Mouse (Mus musculus): ENCODE measurements at regions not wholly inside any gene's neighbourhood (a gene's known extent, or its start where the extent isn't known, plus 50 kb on each side); places are given as distances from the start of the nearest gene placed in this dataset.
A peak's percentile ranks its signal among the peaks of the same experiment; 100 is the strongest.
"Not testable (repeated sequence)": the region's sequence is repeated elsewhere in the genome, so short reads cannot be mapped to it uniquely, and the experiment has no call there.

DNA sequence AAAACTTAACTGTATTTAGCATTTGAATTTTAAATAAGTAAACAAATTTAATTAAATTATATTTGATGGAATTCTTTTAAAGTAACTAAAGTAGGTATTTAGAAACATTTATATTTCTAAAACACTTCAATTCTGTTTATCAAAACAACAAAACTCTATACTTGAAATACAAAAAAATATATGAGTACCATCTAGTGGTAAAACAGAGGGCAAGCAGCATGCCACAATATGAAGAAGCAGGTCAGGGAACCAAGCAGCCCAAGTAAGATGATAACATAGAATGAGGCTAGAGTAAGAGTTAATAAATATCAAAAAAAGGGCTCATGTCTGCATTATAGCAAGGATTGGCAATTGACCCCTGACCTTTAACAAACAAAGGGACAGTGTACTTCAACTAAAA lies 639.7 kb downstream of the Cdh10 start:
- no peak for DNase-seq (ENCODE audit: low read depth)

DNA sequence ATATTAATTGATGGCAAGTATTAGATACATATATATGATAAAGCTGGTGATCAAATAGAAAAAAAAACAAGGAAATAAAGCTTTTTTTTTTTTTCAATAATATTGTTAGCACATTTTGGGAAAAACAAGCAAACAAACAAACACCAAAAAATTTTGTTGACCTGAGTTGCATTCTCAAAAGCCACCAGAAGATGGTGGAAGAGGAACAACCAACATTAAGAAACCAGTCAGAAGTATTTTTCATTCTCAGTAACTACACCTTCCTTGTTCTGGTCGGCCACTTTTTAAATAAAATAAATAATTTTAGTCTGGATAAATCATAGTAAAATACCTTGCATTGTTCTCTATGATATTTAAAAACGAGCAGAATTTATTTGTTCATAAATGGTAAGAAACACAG lies 654.8 kb downstream of the Cdh10 start:
- peak; percentile 54 for DNase-seq (ENCODE audit: low read depth)

DNA sequence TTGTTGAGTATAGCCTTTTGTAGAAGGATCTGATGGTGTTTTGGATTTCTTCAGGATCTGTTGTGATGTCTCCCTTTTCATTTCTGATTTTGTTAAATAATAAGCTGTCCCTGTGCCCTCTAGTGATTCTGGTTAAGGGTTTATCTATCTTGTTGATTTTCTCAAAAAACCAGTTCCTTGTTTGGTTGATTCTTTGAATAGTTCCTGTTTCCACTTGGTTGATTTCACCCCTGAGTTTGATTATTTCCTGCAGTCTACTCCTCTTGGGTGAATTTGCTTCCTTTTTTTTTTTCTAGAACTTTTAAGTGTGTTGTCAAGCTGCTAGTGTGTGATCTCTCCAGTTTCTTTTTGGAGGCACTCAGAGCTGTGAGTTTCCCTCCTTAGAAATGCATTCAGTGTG lies 674.8 kb downstream of the Cdh10 start:
- not testable (repeated sequence) for DNase-seq (ENCODE audit: low read depth)

DNA sequence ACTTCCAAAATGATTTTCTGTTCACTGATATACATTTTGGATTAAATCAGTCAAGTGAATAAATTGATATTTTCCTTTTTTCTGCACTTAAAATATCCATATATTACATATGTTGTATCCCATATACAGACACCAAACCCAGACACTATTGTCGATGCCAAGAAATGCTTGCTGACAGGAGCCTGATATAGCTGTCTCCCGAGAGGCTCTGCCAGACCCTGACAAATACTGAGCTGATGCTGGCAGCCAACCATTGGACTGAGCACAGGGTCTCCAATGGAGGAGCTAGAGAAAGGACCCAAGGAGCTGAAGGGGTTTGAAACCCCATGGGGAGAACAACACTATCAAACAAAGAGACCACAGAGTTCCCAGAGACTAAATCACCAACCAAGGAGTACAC lies 700.6 kb downstream of the Cdh10 start:
- no peak for DNase-seq (ENCODE audit: low read depth)

DNA sequence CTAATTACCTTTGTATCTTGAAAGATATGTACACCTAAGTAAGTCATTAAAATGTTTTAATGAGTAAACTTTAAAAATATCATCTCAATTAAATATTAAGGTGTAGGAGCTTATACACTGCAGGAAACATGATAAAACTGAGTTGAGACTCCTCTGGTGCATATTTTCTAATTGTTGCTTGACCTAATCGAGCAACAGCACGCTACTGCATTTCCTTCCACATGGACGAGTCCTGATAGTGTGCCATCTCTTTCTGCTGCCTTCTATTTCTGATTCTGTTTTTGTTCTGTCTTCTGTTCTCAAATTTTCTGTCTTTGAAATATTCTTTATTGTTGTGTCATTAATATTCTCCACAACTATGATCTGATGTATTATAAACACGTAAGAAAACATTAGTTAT lies 721.9 kb downstream of the Cdh10 start:
- no peak for DNase-seq (ENCODE audit: low read depth)

DNA sequence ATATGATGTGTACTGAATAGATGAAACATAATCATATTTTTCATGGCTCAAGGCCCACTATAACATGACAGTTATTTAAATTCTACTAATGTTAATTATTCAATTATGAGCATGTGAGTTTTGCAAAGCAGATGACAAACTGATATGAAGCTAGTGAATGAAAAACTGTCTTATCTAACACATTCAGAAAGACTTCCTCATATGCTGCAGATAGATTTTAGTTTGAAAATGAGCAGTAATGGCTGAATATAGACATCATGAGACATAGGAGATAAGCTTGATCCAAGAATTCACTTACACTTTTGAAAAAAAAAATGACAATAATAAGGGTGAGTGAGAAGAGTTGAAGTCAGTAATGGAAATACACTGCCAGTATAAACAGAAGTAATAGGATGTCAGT lies 731.0 kb downstream of the Cdh10 start:
- DNase-seq (ENCODE audit: low read depth), result no peak

DNA sequence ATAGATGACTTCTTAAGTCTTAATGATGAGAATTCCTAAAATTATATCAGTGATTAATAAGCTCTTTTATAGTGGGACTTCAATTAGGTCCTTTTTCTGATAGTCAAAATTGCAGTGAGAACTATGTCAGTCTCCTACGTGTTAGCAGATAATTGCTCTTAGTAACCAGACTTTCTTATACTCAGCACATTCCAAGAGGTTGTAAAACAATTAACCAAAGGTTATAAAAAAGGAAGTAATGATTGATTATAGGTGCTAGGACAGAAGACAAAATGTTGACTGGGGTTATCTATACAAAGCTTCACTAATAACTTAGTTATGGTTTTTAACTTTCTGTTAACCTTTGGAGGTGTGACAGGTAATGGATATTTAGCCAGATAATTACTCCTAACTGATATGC lies 766.0 kb downstream of the Cdh10 start:
- no peak for DNase-seq (ENCODE audit: low read depth)

DNA sequence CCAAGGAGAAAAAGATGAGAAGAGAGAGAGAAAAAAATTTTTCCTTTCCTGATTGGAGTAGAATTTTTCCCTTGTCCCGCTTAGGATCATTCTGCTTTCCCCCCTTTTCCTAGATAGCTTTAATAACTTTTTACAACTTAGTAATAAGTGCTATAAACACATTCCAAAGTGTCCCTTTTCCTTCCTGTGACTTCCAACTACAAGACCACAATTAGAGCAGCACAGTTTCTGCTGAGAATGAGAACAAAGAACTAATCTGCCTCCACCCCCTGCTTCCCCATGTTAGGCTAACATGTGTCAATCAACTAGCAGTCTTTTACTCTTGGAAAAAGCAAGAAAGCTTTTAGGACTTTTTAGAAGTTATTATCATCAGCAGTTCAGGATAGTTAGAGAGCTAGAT lies 766.5 kb downstream of the Cdh10 start:
- no peak for DNase-seq (ENCODE audit: low read depth)

DNA sequence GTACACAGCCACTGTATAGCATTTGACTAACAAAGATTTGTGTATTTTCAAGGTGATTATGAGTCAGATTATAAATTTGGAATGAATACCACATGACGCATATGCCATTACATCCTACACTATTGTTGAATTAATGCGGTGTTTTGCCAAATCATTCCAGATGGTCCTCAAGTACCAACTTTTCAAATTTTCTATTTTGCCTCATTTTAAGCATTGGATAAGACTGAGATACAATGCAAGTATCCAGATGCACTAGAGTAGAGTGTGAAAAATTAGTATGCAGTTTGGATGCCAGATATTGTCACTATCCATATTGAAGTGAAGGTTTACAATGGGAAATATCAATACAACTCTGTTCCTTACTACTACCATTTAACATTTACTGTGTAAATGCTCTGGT lies 775.0 kb downstream of the Cdh10 start:
- no peak for DNase-seq (ENCODE audit: low read depth)

DNA sequence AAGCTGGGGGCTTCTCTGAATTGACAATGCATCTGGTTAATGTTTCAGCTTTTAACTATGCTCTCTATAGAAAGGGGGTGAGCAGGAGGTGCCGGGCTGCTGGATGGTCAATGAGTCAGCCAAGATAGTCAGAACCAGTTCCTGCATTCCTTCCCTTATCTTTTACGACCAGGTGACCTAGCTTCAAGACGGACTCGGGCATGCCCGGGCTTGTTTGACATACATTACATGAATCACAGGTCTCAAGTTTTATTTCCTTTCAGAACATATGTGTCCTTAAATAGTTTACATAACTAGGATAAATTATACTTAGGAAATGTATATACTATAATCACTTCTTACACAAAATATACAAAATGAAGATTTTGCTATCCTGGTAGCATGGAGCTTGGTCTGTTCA lies 803.6 kb downstream of the Cdh10 start:
- DNase-seq (ENCODE audit: low read depth), result peak; percentile 82

DNA sequence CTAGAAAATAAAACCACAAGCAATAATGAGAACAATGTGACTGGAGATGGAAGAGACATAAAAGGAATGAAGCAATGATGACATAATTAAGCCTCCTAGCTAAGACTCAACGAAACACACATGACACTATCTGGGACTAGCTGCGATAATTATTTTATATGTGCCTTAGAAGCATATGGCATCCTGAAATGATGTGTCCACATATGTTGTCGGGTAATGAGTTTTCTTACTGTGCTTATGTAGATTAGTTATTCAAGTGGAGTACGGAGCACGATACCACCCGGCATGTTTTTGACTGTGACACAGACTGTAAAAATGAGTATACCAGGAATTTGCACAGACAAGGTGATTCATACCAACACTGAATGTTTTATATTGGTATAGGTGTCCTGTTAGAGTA lies 781.7 kb upstream of the Cdh12 start:
- DNase-seq (ENCODE audit: low read depth), result no peak

DNA sequence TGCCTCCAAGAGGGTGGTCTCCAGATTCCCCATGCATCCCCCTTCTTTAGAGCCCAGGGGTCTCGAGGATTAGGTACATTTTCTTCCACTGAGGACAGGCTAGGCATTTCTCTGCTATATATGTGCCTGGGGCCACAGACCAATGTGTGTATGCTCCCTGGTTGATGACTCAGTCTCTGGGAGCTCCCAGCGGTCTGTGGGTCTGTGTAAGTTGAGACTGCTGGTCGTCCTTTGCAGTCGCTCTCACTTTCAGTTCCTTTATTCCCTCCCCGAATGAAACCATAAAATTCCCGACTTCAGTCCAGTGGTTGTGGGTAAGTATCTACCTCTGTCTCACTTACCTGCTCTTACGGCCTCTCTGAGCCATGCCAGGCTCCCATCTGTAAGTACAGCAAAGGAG lies 773.5 kb upstream of the Cdh12 start:
- peak; percentile 83 for DNase-seq (ENCODE audit: low read depth)

DNA sequence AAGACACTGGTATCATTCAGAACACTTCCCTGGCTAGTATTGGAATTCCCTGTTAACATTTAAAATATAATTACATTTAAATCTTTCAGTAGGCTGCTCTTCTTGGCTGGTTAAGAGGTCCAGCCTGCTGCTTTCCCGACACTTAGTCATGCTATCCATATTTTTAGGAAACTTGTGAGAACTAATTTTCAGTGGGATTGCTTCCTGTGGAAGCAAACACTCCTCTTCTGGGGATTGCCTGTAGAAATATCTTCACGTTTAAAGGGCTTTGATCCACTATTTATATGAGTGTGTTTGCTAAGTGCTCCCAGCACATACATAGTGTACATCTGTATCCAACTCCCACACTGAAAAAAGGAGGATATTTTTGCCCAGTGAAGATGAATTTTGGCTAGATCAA lies 761.8 kb upstream of the Cdh12 start:
- DNase-seq (ENCODE audit: low read depth), result no peak

DNA sequence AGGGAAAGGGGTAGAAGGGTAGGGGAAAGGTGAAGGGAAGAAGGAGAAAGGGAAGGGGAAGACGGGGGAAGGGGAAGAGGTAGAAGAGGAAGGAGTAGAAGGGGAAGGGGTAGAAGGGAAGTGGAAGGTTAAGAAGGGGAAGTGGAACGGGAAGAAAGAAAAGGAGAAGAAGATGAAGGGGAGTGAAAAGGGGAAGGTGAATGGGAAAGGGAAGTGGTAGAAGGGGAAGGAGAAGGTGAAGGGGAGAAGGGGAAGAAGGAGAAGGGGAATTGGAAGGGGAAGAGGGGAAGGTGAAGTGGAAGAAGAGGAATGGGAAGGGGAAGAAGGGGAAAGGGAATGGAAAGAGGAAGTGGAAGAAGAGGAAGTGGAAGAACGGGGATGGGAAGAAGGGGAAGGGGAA lies 737.3 kb upstream of the Cdh12 start:
- no peak for DNase-seq (ENCODE audit: low read depth)
